Mouse (Mus musculus): ENCODE measurements around the gene Mum1. TPM values are rescaled to one million over a fixed set of nuclear protein-coding genes. Genes with fewer than 3 reads are reported as not detected.
A peak's percentile ranks its signal among the peaks of the same experiment; 100 is the strongest.

The Mum1 gene
- polyA plus RNA-seq, 3 experiments from 2014 or later = 57.7 to 85.1 (median 67.4) TPM

GRCm38 (mm10) chr10:80273847-80274246, 47.6 kb downstream of the Mum1 start:
- no peak for ATAC-seq

GRCm38 (mm10) chr10:80276238-80276637, 50.0 kb downstream of the Mum1 start:
- ATAC-seq = no peak

GRCm38 (mm10) chr10:80278390-80278789, 52.2 kb downstream of the Mum1 start:
- ATAC-seq = no peak

GRCm38 (mm10) chr10:80279273-80279672, 53.0 kb downstream of the Mum1 start:
- ATAC-seq = no peak

GRCm38 (mm10) chr10:80281304-80281703, 55.1 kb downstream of the Mum1 start:
- ATAC-seq = no peak

- ATAC-seq = no peak
These were observed 55.7 kb downstream of the Mum1 start for GRCm38 (mm10) chr10:80281921-80282371.

GRCm38 (mm10) chr10:80282481-80283441, 56.5 kb downstream of the Mum1 start:
- ATAC-seq = no peak

GRCm38 (mm10) chr10:80285222-80286070, 59.2 kb downstream of the Mum1 start:
- no peak for ATAC-seq

- ATAC-seq = no peak
These were observed 61.9 kb downstream of the Mum1 start for GRCm38 (mm10) chr10:80288097-80288496.

GRCm38 (mm10) chr10:80288657-80289056, 62.4 kb downstream of the Mum1 start:
- no peak for ATAC-seq

GRCm38 (mm10) chr10:80292251-80293146, 66.3 kb downstream of the Mum1 start, which contains the start of gene Rps15:
Rps15 (plus strand) TSS chr10:80292453.
- ATAC-seq = peak; percentile 89

- ATAC-seq = no peak
These were observed 67.1 kb downstream of the Mum1 start for GRCm38 (mm10) chr10:80293325-80293724.

Other genes starting within 250 kb of the Mum1 start
- gene Tmem259, start 242.1 kb upstream of the Mum1 start, polyA plus RNA-seq (2017; shearing (Covaris generic)) = 1 to 10 TPM; 2.0 to 2.5 (median 2.0) TPM
- gene Cnn2, start 237.8 kb upstream of the Mum1 start, polyA plus RNA-seq (2017; shearing (Covaris generic)) = 100 to 1,000 TPM; 672 to 989 (median 979) TPM
- gene Abca7, start 229.9 kb upstream of the Mum1 start, polyA plus RNA-seq (2017; shearing (Covaris generic)) = 10 to 100 TPM; 10.7 to 14.2 (median 13.3) TPM
- 100 to 1,000 TPM; 242 to 254 (median 251) TPM for gene Arhgap45, start 209.8 kb upstream of the Mum1 start, polyA plus RNA-seq (2017; shearing (Covaris generic))
- 100 to 1,000 TPM; 137 to 227 (median 211) TPM for gene Polr2e, start 186.6 kb upstream of the Mum1 start, polyA plus RNA-seq (2017; shearing (Covaris generic))
- gene Gpx4, start 179.3 kb upstream of the Mum1 start, polyA plus RNA-seq (2017; shearing (Covaris generic)) = 100 to 1,000 TPM; 346 to 445 (median 381) TPM
- 10 to 100 TPM; 30.4 to 39.1 (median 32.6) TPM for gene Sbno2, start 120.9 kb upstream of the Mum1 start, polyA plus RNA-seq (2017; shearing (Covaris generic))
- 10 to 100 TPM; 23.5 to 30.3 (median 25.5) TPM for gene Stk11, start 110.6 kb upstream of the Mum1 start, polyA plus RNA-seq (2017; shearing (Covaris generic))
- gene Atp5d, start 87.8 kb upstream of the Mum1 start, polyA plus RNA-seq (2017; shearing (Covaris generic)) = 100 to 1,000 TPM; 297 to 357 (median 299) TPM
- gene Cbarp, start 85.6 kb upstream of the Mum1 start, polyA plus RNA-seq (2017; shearing (Covaris generic)) = 1 to 10 TPM in 2 of 3 experiments, under 1 TPM in 1; 0.60 to 2.3 (median 1.3) TPM
- gene Midn, start 78.2 kb upstream of the Mum1 start, polyA plus RNA-seq (2017; shearing (Covaris generic)) = 1 to 10 TPM; 7.3 to 9.3 (median 7.5) TPM
- 100 to 1,000 TPM in 2 of 3 experiments, 10 to 100 TPM in 1; 84.2 to 255 (median 213) TPM for gene Cirbp, start 60.4 kb upstream of the Mum1 start, polyA plus RNA-seq (2017; shearing (Covaris generic))
- gene 1600002K03Rik, start 53.5 kb upstream of the Mum1 start, polyA plus RNA-seq (2017; shearing (Covaris generic)) = 10 to 100 TPM; 17.9 to 28.4 (median 20.5) TPM
- not detected for gene Efna2, start 47.0 kb upstream of the Mum1 start, polyA plus RNA-seq (2017; shearing (Covaris generic))
- 100 to 1,000 TPM; 183 to 267 (median 228) TPM for gene Ndufs7, start 22.7 kb downstream of the Mum1 start, polyA plus RNA-seq (2017; shearing (Covaris generic))
- 1 to 10 TPM in 1 of 3 experiments, under 1 TPM in 2; 0.67 to 1.7 (median 0.75) TPM for gene Gamt, start 34.6 kb downstream of the Mum1 start, polyA plus RNA-seq (2017; shearing (Covaris generic))
- gene Dazap1, start 35.1 kb downstream of the Mum1 start, polyA plus RNA-seq (2017; shearing (Covaris generic)) = 10 to 100 TPM; 12.3 to 14.4 (median 14.0) TPM
- 1,000 to 10,000 TPM in 2 of 3 experiments, 100 to 1,000 TPM in 1; 970 to 1,806 (median 1,658) TPM for gene Rps15, start 66.0 kb downstream of the Mum1 start, polyA plus RNA-seq (2017; shearing (Covaris generic))
- under 1 TPM; 0.04 to 0.35 (median 0.05) TPM for gene Apc2, start 69.5 kb downstream of the Mum1 start, polyA plus RNA-seq (2017; shearing (Covaris generic))
- gene 2310011J03Rik, start 94.1 kb downstream of the Mum1 start, polyA plus RNA-seq (2017; shearing (Covaris generic)) = 10 to 100 TPM; 38.1 to 52.1 (median 41.8) TPM
- gene Pcsk4, start 103.1 kb downstream of the Mum1 start, polyA plus RNA-seq (2017; shearing (Covaris generic)) = 10 to 100 TPM in 1 of 3 experiments, 1 to 10 TPM in 2; 2.2 to 10.8 (median 9.5) TPM
- not detected for gene Reep6, start 103.5 kb downstream of the Mum1 start, polyA plus RNA-seq (2017; shearing (Covaris generic))
- gene Adamtsl5, start 122.0 kb downstream of the Mum1 start, polyA plus RNA-seq (2017; shearing (Covaris generic)) = not detected
- not detected for gene Plk5, start 130.0 kb downstream of the Mum1 start, polyA plus RNA-seq (2017; shearing (Covaris generic))
- gene Mex3d, start 161.2 kb downstream of the Mum1 start, polyA plus RNA-seq (2017; shearing (Covaris generic)) = 1 to 10 TPM in 1 of 3 experiments, under 1 TPM in 2; 0.79 to 1.3 (median 0.79) TPM
- 10 to 100 TPM; 19.2 to 30.4 (median 25.9) TPM for gene Mbd3, start 173.1 kb downstream of the Mum1 start, polyA plus RNA-seq (2017; shearing (Covaris generic))
- 100 to 1,000 TPM; 289 to 335 (median 330) TPM for gene Uqcr11, start 180.4 kb downstream of the Mum1 start, polyA plus RNA-seq (2017; shearing (Covaris generic))
- 1 to 10 TPM; 6.7 to 8.2 (median 7.9) TPM for gene Tcf3, start 207.2 kb downstream of the Mum1 start, polyA plus RNA-seq (2017; shearing (Covaris generic))

Data from inflammation-experienced regulatory T-cells, adult 6 months (primary cell).